Mouse (Mus musculus) forebrain, postnatal 0 days (tissue): ENCODE measurements around the gene Qprt. TPM values are rescaled to one million over a fixed set of nuclear protein-coding genes. Genes with fewer than 3 reads are reported as not detected.

Experiments
- ATAC-seq: fragments of 200-750 bp; cut with Nextera tagmentation; 2 replicates; pipeline ENCODE4 v1.8.0; 2017; ENCODE audit warnings: mild to moderate bottlenecking, moderate library complexity
- DNase-seq: peaks from one replicate; pipeline ENCODE4 v3.0.0-alpha.2; 2015
- H3K27ac ChIP-seq: fragments of 300-500 bp; sonication (generic); 2 replicates; pipeline ENCODE4 v1.5.1; 2014; ENCODE audit warnings: low read depth, mild to moderate bottlenecking, antibody characterized with exemption, low read length, moderate library complexity, mixed read lengths
- H3K27me3 ChIP-seq: fragments of 300-500 bp; sonication (generic); 2 replicates; pipeline ENCODE4 v1.6.1; 2014; ENCODE audit warnings: mild to moderate bottlenecking, low read length, mixed read lengths; ENCODE audit not compliant: insufficient read depth
- H3K36me3 ChIP-seq: fragments of 300-500 bp; sonication (generic); 2 replicates; pipeline ENCODE4 v1.6.1; 2014; ENCODE audit warnings: mild to moderate bottlenecking, moderate library complexity; ENCODE audit not compliant: insufficient read depth
- H3K4me1 ChIP-seq: fragments of 300-500 bp; sonication (generic); 2 replicates; pipeline ENCODE4 v1.6.1; 2014; ENCODE audit warnings: antibody characterized with exemption; ENCODE audit not compliant: insufficient read depth
- H3K4me2 ChIP-seq: fragments of 300-500 bp; sonication (generic); 2 replicates; pipeline ENCODE4 v1.6.1; 2014; ENCODE audit warnings: low read depth, mild to moderate bottlenecking, moderate library complexity
- H3K4me3 ChIP-seq: fragments of 300-500 bp; sonication (generic); 2 replicates; pipeline ENCODE4 v1.5.1; 2014; ENCODE audit warnings: low read depth, low read length, mixed read lengths
- H3K9ac ChIP-seq: fragments of 300-500 bp; sonication (generic); 2 replicates; pipeline ENCODE4 v1.6.1; 2014; ENCODE audit warnings: mild to moderate bottlenecking
- H3K9me3 ChIP-seq: fragments of 300-500 bp; sonication (generic); 2 replicates; pipeline ENCODE4 v1.6.1; 2016; ENCODE audit warnings: low read length
- CTCF ChIP-seq: sonication (generic); IDR thresholded peaks from 2 replicates; pipeline ENCODE4 v1.5.1; 2016; ENCODE audit warnings: antibody characterized with exemption, control low read depth, low read depth
- WGBS: fragments of 180-500 bp; shearing (Covaris S2); extraction: QIAGEN DNeasy Blood & Tissue Kit; methylation state at CpG from one replicate; pipeline ENCODE4 v1.1.7; 2014; 5-methylcytosine and 5-hydroxymethylcytosine counted together
- polyA plus RNA-seq: library from polyadenylated mRNA; unstranded; fragments of >200 nt; fragmentation: Nextera tagmentation; extraction: Ambion mirVana; gene quantifications from 2 replicates; pipeline ENCODE4 v1.2.1, GENCODE M21; 2015
- total RNA-seq: library from RNA; depleted of rRNA; stranded (reverse); fragments of >200 nt; gene quantifications from 2 replicates; pipeline ENCODE4 v1.2.3, GENCODE M21; 2014

Gene Qprt
- total and polyA plus RNA-seq, 2 experiments from 2014 or later = 0.84 to 0.90 TPM

DNA sequence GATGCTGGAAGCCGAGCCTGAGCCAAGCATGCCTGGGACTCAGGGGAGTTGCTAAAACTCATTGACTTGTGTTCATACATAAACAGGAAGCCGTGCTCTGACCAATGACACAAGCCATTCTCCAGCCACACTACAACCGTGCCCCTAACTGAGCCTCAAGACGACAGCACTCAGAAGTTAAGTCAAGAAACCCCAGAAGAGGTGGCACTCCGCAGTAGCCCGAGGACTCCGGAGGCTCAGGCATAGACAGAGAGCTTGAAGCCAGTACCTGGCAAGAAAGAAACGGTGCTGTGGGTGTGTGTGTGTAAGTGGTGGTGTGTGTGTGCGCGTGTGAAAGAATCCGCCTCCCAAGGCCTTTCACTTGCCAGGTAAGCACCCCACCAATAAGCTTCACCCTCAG is 7.1 kb downstream of the Qprt start:
- H3K4me1 ChIP-seq = no peaks in the 10 kb centered on the region
- WGBS = 86% methylated on average over 11 of the region's 11 CpGs
- no peak overlapping the region for H3K9ac ChIP-seq
- no peak for TF ChIP-seq CTCF
- no peak for DNase-seq
- H3K4me3 ChIP-seq = no peak overlapping the region
- ATAC-seq = no peak
- no peaks in the 10 kb centered on the region for H3K27me3 ChIP-seq
- H3K27ac ChIP-seq = no peak overlapping the region
- no peaks in the 10 kb centered on the region for H3K36me3 ChIP-seq
- no peak overlapping the region for H3K4me2 ChIP-seq
- H3K9me3 ChIP-seq = no peaks in the 10 kb centered on the region

DNA sequence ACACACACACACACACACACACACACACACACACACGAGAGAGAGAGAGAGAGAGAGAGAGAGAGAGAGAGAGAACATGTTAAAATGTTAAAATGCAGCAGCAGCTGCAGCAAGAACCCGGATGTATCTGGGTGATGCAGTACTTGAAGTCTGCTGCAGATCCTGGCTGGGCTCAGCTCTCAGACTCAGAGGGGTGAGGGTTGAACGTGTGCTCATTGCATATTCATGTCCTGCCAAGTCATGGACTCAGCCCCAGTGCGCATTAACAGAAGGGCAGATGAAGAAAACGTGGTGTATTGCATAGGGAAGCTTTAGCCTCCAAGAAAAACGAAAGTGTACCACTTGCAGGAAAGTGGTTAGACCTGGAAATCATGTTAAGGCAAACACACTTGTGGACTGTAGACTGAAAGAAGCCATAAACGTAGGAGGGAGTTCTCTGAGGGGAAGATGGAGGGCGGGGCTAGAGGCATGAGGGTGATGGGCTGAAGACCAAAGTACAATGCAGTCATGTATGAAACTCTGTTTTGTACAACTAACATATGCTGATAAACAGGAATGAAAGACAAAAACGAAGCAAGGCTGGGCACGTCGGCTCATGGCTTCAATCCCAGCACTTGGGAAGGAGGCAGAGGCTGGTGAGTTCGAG is 8.3 kb downstream of the Qprt start:
- TF ChIP-seq CTCF = no peak
- Histone ChIP-seq H3K36me3 (no peaks in the 10 kb centered on the region), H3K9ac (peak overlapping the region; percentile 14; the same call in 1 of the 2 replicates), H3K4me1 (no peaks in the 10 kb centered on the region), H3K9me3 (no peaks in the 10 kb centered on the region), H3K27me3 (no peaks in the 10 kb centered on the region), H3K27ac (no peak overlapping the region), H3K4me3 (no peak overlapping the region), H3K4me2 (no peak overlapping the region)
- WGBS = 44% methylated on average over 11 of the region's 12 CpGs
- DNase-seq (peak; percentile 59), ATAC-seq (peak; percentile 47; the same call in 1 of the 2 replicates)

- Histone ChIP-seq H3K9ac (no peak overlapping the region), H3K4me2 (no peak overlapping the region), H3K4me1 (no peaks in the 10 kb centered on the region), H3K27me3 (no peaks in the 10 kb centered on the region), H3K9me3 (no peaks in the 10 kb centered on the region), H3K27ac (no peak overlapping the region), H3K4me3 (no peak overlapping the region), H3K36me3 (no peaks in the 10 kb centered on the region)
- TF ChIP-seq CTCF = no peak
- WGBS = 50% methylated on average over 9 of the region's 9 CpGs
- DNase-seq (no peak), ATAC-seq (no peak)
These were observed 9.0 kb downstream of the Qprt start for GRCm38 (mm10) chr7:127112921-127113597.

DNA sequence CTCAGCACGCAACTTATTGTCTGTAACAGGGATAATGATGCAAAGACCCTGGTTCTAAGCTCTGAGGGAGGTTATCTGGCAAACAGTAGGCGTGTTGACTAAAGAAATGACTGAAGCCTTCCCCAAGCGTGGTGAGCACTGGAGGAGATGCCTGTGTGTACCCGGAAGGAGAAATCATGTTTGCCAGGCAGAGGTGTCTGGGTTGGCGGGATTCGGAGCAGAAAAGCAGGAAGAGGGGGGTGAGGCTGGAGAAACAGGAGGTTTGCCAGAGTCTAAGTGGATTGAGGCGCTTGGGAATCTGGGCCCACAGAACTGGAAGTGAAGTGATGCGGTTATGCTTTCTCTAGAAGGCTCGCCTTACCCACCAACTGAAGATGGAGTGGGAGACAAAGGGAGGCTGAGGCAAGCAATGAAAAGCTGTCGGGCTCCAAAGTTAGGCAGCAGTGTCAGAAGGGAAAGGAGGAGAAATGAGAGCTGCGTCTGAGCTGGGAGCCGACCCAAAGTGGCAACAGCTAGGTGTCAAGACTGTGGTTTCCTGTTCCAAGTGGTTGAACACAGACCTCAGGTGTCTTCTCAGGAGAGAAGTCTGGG is 9.7 kb downstream of the Qprt start:
- Histone ChIP-seq H3K36me3 (no peaks in the 10 kb centered on the region), H3K4me1 (no peaks in the 10 kb centered on the region), H3K9me3 (no peaks in the 10 kb centered on the region), H3K9ac (no peak overlapping the region), H3K4me2 (no peak overlapping the region), H3K4me3 (no peak overlapping the region), H3K27me3 (no peaks in the 10 kb centered on the region), H3K27ac (no peak overlapping the region)
- DNase-seq (no peak), ATAC-seq (no peak)
- TF ChIP-seq CTCF = no peak
- WGBS = 76% methylated on average over 12 of the region's 12 CpGs

DNA sequence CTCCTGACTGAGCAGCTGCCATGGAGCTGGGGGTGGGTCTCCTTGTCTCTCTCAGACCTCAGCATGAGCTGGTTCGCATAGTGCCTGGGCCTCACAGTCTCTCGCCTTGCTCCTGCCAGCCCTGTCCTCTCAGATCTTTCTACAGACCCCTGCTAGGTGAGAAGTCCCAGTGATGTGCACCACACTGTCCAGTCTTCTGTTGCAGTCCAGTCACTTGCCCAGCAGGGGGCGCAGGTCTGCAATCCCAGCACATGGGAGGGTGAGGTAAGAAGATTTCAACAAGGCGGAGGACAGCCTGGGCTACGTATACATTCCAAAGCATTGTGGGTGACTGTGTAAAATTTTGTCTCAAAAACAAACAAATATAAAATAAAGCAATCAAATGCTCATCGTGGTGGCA is 10.6 kb downstream of the Qprt start:
- 46% methylated on average over 6 of the region's 6 CpGs for WGBS
- H3K36me3 ChIP-seq = no peaks in the 10 kb centered on the region

GRCm38 (mm10) chr7:127110239-127111007 is 11.6 kb downstream of the Qprt start:
- WGBS = 48% methylated on average over 18 of the region's 18 CpGs
- Histone ChIP-seq H3K9me3 (no peaks in the 10 kb centered on the region), H3K4me2 (no peak overlapping the region), H3K27me3 (no peaks in the 10 kb centered on the region), H3K4me3 (no peak overlapping the region), H3K27ac (no peak overlapping the region), H3K9ac (no peak overlapping the region), H3K36me3 (no peaks in the 10 kb centered on the region), H3K4me1 (no peaks in the 10 kb centered on the region)
- ATAC-seq (peak; percentile 89), DNase-seq (peak; percentile 89)
- TF ChIP-seq CTCF = peak; percentile 95

More for the DNA sequence above, 10.6 kb downstream of the Qprt start:
- Histone ChIP-seq H3K27ac (no peak overlapping the region), H3K4me2 (no peak overlapping the region), H3K9ac (no peak overlapping the region), H3K4me3 (no peak overlapping the region), H3K4me1 (no peaks in the 10 kb centered on the region), H3K27me3 (no peaks in the 10 kb centered on the region), H3K9me3 (no peaks in the 10 kb centered on the region)
- no peak for ATAC-seq
- TF ChIP-seq CTCF = peak; percentile 69
- DNase-seq = no peak
